Mouse (Mus musculus): ENCODE measurements around the gene Mbnl2.

The Mbnl2 gene

DNA sequence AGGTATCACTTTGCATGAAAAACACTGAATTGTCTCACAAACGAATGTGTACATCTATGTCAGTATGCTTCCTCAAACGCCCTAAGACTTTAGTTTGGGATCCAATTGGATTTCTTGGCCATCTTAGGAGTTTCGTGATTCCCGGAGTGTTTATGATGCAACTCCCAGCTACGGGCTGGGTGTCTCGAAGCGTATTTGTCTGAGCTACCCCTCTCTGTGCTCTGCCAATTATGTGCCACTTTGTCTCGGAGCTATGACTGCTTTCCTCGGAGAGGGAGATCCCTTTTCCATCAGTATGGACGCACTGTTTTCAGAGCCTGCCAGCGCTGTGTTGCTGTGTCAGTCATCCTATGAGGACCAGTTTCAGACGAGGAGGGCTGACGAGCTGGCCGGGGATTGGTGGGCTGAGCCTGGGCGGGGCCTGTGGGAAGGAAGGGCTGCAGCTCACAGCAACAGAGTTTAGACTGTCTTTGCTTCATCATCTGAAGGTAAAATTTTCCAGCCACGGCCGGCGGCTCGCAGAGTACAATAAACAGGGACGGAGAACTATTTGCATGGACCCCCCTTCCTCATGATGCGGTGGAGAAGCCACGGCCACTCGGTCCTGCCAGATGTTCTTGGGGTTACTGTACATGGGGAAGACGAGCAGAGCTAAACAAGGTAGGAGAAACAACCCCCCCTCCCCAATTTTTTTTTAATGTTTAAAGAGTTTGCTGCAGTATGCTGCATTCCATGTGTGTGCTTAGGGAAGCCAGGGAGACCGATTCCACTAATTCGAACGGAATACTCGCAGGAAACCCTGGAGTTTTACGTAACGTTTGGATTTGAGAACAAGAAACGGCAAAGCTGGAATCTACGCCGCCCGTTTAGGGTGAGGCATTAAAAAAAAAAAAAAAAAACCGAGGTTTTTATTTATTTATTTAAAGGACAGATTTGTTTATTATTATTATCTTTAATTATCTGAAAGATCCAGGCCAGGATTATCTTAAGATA, at the start of gene Mbnl2:
Gene Mbnl2, plus strand, starts transcription at position 424 of the 993 bp plus-strand sequence.
- DNase-seq = peak; percentile 94

- DNase-seq = no peak
Observed at GRCm38 (mm10) chr14:120232076-120232496, 43.4 kb upstream of the Mbnl2 start.

GRCm38 (mm10) chr14:120235610-120236009, 39.9 kb upstream of the Mbnl2 start:
- no peak for DNase-seq

DNA sequence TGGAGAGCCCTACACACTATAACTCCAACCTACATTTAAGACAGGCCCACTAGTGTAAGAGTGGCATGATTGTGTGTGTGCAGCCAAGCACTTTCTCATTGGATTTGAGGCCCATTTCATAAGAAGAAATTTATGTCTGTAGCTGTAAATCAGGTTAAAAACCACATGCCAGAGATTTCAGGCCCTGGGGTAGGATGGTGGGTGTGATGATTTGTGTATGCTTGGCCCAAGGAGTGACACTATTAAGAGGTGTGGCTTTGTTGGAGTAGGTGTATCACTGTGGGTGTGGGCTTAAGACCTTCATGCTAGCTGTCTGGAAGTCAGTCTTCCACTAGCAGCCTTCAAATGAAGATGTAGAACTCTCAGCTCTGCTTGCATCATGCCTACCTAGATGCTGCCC, 37.0 kb upstream of the Mbnl2 start:
- DNase-seq = no peak

- no peak for DNase-seq
Observed at GRCm38 (mm10) chr14:120240209-120240608, 35.3 kb upstream of the Mbnl2 start.

DNA sequence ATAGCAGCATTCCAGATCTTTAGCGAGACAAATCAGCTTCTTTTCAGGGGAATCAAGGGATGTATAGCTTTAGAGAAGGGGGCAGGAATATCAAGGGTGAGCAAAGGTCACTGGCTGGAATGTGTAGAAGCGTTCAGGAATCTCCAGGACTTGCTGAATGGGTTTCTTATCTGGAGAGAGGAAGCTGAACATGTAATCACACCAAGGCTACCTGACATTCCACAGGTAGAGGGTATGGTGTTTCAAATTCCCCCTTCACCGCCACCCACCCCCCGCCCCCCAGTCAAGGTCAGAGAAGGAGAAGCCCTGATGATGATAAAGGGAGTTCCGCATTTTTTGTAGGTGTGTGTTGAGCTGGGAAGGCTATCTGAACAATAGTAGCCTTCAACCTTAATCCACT, 32.8 kb upstream of the Mbnl2 start:
- DNase-seq = no peak

DNA sequence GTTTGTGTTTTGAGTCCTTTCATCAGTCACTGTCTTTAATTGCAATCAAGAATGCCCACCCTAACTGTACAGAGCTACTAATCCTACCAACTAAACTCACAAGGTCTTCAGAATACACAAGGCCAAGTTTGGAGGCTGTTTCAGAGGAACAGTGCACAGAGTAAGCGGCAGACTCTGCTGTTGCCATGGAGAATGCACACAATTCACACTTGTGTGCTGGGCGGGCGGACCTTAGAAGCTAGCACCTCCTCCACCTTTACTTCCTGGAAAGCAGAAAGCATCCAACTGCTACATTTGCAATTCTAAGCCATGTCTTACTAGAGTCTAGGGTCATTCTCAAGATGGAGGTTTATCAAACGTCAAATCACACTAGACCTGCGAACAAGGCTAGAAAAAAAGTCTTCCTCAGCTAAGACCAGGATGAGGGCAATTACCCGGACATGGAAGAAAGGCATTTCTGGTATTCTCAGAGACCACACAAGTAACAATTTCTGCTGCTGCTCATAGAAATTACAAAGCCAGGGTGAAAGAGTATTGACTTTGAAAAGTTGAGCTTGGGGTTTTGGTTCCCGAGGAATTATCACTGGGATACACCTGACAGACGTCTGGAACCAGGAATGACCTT, 30.3 kb upstream of the Mbnl2 start:
- no peak for DNase-seq

DNA sequence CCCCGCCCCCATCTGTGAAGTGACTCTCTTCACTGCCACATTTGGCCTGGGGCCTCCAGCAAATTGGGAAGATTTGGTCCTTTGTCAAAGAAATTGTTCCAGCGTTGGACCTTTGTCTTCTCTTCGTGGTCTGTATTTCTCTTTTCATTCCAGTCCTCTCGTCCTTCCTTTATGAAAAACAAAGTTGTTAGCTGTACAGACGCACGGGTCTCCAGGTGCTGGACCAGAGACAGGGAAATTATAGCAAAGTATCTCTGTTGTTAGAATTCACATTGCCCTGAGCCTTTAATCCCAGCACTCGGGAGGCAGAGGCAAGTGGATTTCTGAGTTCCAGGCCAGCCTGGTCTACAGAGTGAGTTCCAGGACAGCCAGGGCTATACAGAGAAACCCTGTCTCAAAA, 22.1 kb upstream of the Mbnl2 start:
- DNase-seq = no peak

DNA sequence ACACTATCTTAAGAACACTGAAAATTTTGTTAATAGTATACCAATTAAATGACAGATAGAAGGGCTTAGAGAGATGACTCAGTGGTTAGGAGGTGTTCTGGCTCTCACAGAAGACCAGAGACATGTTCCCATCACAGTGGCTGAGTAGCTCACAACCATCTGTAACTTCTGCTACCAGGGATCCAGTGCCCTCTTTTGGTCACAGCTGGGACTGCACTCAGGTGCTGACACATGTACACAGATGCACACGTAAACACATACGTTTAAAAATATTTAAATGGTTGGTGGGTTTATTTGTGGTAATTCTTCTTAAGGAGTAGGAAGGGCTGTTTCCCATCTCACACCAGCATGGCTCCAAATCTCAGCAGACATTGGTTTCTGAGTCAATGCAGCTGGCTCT, 19.3 kb upstream of the Mbnl2 start:
- no peak for DNase-seq

GRCm38 (mm10) chr14:120256623-120257384, 18.7 kb upstream of the Mbnl2 start:
- no peak for DNase-seq

GRCm38 (mm10) chr14:120257483-120257882, 18.0 kb upstream of the Mbnl2 start:
- DNase-seq = no peak

- DNase-seq = no peak
Observed at GRCm38 (mm10) chr14:120259426-120259825, 16.0 kb upstream of the Mbnl2 start.

DNA sequence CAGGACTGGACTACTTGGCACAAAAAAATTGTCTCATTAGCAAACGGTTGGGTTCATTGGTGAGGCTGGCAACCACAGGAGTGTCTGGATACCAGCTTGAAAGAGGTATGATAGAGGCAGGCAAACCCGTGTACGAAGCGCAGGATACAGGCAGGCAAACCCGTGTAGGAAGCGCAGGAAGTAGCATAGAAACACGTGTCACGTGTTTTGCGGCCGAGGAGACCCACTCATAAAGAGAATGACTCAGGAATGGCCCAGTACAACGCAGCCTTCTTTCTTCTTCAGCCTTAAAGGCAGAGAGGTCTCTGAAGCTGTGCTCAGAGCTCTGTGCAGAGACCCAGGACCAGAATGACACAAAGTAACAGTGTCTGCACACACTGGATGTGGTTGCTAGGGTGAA, 13.9 kb upstream of the Mbnl2 start:
- DNase-seq = no peak

DNA sequence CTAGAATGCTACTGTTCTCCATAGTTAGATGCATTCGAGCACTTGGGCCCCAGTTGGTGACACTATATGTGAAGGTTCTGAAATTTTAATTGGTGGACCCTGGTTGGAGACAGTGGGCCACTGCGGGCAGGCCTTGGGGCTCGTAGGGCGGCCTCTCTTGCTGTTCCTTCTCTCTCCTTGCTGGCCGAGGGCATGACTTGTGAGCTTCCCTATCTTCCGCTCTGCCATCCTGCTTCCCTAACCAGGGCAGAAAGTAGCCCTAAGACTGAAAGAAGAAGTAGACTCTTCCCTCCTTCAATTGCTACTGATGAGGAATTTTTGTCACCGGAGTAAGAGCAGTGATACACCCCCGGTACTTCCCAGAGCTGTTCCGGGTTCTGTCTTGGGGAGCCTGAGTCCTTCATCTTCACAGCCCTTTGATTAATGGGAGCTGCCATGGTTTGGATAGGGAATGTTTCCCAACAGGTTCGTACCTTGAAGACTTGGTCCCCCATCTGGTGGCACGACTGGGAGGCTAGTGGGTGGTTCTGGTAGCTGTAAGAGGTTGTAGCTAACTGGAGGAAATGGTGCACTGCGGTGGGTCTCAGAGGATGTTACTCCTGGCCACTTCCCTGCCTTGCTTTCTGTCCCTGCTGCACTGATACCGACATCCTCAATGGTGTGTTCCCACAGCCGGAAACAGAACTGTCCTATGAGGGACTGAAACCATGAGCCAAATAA, 12.6 kb upstream of the Mbnl2 start:
- DNase-seq = no peak

DNA sequence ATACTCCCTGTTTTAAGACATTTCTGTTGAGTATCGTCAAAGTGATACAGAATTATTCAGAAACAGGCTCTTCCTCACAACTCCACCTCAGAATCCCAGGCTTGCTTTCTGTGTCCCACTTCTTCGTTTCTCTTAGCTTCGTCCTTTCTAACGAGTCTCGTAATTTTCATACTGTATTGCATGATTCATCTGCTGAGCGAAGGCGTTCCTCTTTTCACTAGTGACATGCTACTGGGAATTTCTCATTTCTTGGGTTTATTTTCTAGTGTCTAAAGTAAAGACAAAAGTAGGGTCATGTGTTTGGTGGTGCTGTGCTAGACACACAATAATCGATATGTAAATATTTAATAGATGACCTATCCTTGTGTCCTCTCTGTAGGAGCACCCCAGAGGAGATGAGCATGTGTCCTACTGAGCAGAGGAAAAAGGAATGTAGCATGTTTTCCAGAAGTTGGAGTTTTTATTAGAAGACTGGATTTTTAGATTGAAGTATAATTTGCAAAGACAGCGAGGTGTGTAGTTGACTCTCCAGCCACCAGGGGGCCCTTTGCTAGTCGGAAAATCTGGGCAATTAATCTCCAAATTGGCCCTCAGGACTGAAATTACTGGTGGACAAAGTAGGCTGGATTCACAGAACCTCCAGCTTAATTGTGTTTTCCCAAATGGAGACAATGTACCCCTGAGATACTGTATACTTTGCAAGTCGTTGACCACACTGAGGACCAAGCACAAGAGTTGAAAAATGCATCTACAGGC, 11.9 kb upstream of the Mbnl2 start:
- DNase-seq = peak; percentile 70

GRCm38 (mm10) chr14:120265886-120266285, 9.6 kb upstream of the Mbnl2 start:
- DNase-seq = no peak

- no peak for DNase-seq
Observed at GRCm38 (mm10) chr14:120267130-120267529, 8.3 kb upstream of the Mbnl2 start.

GRCm38 (mm10) chr14:120270031-120270430, 5.4 kb upstream of the Mbnl2 start:
- DNase-seq = no peak

DNA sequence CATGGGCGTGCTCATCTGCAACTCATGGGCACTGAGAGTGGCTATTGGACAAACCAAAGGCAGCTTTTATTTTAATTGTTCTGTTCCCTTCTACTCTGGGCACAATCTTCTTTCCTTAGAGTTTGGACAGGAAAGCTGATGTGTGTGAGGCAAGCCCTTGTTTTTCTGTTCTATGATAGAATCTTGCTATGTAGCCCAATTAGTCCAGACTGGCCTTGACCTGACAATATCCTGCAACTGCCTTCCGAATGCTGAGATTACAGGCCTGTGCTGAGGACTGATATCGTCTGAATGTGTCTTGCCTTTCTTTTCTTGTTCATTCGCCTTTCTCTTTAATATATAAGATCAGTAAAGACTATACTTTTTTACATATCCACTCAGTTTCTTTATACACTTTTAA, 4.8 kb upstream of the Mbnl2 start:
- DNase-seq = no peak

- no peak for DNase-seq
Observed at GRCm38 (mm10) chr14:120271096-120271495, 4.4 kb upstream of the Mbnl2 start.

- no peak for DNase-seq
Observed at GRCm38 (mm10) chr14:120273766-120274165, 1.7 kb upstream of the Mbnl2 start.

GRCm38 (mm10) chr14:120274746-120275145, 723 bp upstream of the Mbnl2 start:
- DNase-seq = no peak

Measured in cerebellum, adult 8-10 months (tissue).